Mouse (Mus musculus) lung, postnatal 25 days (tissue): ENCODE measurements around the gene D17H6S53E.

Experiments
- DNase-seq: peaks from one replicate; pipeline ENCODE4 v3.0.0; 2022; ENCODE audit warnings: low spot score

The D17H6S53E gene

GRCm38 (mm10) chr17:35132174-35132560, 6.0 kb downstream of the D17H6S53E start:
- no peak for DNase-seq

- no peak for DNase-seq
These were observed 7.3 kb downstream of the D17H6S53E start for GRCm38 (mm10) chr17:35133517-35133916.

GRCm38 (mm10) chr17:35134801-35135590, 8.8 kb downstream of the D17H6S53E start, which contains the start of gene Bag6:
Gene Bag6, plus strand, starts transcription at chr17:35135178.
- DNase-seq, result peak; percentile 92

GRCm38 (mm10) chr17:35135591-35136320, 9.6 kb downstream of the D17H6S53E start:
- DNase-seq, result peak; percentile 53

DNA sequence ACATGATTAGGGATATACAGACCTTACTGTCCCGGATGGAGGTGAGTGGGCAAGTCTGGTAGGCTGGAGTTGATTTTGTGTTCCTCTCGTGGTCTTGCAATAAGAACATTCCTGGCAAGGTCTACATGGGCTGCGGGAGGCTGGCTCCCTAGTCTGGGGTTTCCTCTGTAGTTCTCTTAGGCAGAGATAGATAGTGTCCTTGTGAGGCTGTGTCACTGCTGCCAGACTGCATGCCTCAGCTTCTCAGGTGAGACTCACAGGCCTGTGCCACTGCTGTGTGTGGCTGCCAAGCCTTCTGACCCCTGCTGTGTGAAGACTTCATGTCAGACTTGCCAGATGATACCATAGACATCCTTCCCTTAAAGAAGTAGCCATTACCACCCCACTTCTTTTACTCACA, 13.1 kb downstream of the D17H6S53E start:
- no peak for DNase-seq

- no peak for DNase-seq
These were observed 14.4 kb downstream of the D17H6S53E start for GRCm38 (mm10) chr17:35140490-35140996.

GRCm38 (mm10) chr17:35141971-35142370, 15.8 kb downstream of the D17H6S53E start:
- no peak for DNase-seq

DNA sequence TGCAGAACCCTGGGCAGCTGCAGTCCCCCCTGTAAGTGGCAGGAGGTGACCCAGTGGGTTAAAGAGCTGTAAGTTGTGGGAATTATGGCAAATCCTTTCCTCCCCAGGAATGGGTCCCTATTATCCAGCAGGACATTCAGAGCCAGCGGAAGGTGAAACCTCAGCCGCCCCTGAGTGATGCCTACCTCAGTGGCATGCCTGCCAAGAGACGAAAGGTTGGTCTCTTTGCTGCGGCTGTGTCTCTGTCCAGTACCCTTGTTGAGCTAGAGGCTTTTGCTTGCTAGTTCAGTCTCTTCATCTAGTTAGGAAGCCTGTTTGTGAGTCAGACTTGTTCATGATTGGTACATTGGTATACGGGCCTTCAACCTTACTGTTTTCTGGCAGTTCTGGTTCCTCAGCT, 20.0 kb downstream of the D17H6S53E start:
- no peak for DNase-seq

- no peak for DNase-seq
These were observed 21.2 kb downstream of the D17H6S53E start for GRCm38 (mm10) chr17:35147348-35147747.

DNA sequence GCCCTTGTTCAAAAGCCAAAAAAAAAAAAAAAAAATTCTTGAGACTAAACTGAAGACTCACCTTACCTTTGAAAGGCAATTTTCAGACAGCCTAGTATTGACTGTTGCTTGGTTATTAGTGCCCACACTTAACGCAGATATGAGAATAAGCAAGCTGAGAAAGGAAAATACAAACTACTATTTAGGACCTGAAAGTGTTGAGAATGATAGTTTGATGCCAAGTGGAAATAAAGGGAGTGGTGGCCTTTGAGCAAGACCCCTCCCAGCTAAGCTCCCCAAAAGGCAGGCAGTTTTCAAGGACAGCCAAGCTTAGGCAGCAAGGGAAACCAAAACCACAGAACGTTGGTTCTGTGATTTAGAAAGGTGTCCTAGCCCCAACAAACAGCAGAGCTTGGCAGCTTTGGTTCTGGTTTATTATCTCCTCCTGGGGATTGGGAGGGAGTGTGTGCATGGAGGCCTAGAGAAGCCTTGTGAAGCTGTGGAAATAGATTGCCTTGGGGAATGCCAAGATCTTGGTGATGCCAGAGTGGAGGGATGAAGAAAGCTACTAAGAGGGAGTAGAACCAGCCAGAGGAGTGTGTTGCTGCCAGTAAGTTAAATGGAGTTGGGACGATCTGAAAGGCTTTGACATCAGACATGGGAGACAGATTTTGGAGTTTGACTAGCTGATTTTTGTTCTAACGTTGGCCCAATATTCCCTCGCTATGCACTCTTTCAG, 21.9 kb downstream of the D17H6S53E start:
- DNase-seq, result no peak

GRCm38 (mm10) chr17:35152121-35152520, 25.9 kb downstream of the D17H6S53E start:
- no peak for DNase-seq

GRCm38 (mm10) chr17:35153077-35153476, 26.9 kb downstream of the D17H6S53E start:
- DNase-seq, result no peak

DNA sequence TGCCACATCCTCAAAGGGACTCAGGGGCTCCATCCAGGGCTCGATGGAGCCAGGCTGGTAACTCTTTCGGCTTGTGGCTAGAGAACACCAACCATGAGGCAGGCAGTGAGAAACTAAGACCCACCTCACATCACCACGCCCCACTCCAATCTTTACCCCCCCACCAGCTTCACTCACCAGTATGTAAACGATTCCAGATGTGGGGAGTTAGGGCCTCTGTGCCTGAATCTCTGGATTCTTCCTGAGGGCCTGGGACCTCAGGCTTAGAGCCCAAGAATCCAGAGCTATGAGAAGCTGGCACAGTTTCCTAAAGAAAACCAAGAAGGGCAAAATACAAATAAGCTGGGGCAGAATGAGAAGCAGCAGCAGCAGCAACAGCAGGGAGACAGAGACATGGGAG, 27.8 kb downstream of the D17H6S53E start:
- DNase-seq, result no peak

GRCm38 (mm10) chr17:35154616-35155015, 28.4 kb downstream of the D17H6S53E start:
- DNase-seq, result no peak

GRCm38 (mm10) chr17:35155451-35155850, 29.3 kb downstream of the D17H6S53E start:
- DNase-seq, result no peak

GRCm38 (mm10) chr17:35156461-35157200, 30.5 kb downstream of the D17H6S53E start:
- DNase-seq, result no peak

DNA sequence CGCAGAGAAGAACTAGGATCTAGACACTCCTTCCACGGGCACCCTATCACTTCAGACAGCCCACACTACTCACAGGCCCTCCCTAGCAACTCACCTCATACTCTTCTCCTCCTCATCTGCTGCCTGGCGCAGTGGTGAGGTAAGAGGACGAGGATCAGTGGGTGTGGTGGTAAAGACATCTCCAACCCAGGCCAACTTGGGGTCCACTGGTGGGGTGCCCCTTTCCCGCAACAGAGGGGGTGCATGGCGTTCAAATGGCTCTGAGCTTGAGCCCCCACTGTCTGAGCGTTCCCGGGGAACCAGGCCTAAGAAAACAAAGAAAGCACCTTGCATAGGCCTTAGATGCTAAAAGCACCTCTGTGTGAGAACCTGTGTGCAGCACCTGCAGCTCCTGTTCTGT, 31.1 kb downstream of the D17H6S53E start:
- DNase-seq, result no peak

DNA sequence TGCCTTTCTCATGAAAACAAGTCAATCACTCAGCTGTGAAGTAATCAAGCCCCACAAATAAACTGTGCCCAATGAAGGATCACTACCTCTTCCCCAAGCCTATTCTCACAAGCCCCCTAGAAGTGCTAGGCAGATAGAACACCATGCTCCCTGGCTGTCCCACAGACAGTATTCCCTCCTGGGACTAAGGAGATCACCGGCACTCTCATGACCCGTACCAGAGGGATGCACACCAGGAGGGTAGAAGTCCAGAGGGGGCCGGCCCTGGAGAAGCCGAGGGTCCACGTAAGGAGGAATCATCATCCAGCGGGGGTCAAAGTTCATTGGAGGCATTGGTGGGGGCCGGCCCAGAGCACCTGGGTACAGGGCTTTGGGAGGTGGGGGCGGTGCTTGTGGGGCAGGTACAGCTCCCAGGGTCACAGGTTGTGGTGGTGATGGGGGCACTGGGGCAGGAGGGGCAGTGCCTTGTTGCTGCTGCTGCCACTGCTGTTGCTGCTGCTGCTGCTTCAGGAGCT, 31.5 kb downstream of the D17H6S53E start:
- DNase-seq, result no peak

DNA sequence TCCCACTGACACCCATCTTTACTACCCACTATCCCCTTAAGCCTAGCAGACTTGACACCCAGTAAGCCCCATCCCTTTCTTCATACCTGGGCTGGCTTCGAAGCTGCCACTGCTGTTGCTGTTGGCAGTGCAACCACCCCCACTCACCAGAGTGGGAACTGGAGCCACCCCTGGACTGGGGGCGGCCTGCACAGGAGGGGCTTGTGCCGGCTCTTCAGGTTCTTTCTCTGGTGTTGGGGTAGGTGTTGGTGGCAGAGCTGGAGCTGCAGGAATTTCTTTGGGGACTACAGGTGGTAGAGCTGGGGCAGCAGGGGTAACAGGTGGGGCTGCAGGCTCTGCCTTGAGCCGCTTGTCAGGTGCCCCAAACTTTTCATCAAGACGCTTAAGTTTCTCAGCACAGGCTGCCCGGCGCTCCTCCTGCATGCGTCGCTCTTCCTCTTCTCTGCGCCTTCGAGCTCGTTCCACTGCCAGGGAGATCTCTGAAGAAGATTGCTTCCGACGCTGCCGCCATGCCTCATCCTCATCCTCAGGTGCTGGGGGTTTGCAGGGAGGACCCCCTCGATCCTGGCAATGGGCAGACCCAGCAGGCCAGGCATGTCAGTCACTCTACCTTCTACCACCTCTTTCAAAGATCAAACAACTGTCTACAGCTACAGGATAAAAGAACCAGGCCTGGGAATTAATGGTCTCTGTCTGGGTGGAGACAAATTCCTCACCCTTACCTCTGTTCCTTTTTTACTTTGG, 32.8 kb downstream of the D17H6S53E start:
- no peak for DNase-seq

DNA sequence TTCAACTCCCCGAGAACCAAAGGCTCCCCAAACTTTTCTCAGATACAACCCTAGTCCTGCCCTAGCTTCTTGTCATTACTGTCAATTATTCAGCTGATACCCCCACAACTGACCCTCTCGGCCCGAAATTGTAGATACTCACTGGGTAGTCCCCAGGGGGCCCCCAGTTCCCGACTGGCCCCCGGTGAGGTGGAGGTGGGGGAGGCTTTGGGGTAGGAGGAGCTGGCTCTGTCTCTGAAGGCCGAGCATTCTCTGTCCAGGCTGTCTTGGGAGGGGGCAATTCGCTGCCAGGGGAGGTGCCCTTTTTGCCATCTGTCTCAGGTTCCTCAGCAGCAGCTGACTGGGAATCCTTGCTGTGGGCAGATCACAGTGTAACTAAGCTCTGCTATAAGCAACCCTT, 33.5 kb downstream of the D17H6S53E start:
- no peak for DNase-seq

DNA sequence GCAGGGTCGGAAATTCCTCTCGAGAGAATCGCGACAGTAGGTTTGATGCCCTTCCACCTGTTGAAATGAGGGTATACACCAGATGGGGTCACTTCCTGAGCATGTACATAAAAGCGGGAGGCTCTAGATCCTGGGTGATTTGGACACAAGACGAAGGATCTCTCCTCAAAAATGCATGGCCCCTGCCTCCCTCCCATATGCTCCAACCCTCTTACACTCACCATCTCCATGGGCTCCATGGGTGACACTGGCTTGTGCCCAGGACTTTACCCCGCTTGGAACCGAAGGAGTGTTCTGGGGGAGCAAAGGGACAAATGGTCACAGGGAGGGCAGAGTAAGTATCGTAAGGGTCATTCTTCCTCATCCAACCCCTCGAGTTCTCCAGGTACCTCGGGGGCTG, 35.2 kb downstream of the D17H6S53E start:
- no peak for DNase-seq
